Mouse (Mus musculus) hindbrain, postnatal 0 days (tissue): ENCODE results near the gene Atp5f1. TPM values are rescaled to one million over a fixed set of nuclear protein-coding genes. Genes with fewer than 3 reads are reported as not detected.

ENCODE experiments used
- ATAC-seq: fragments of 200-750 bp; cut with Nextera tagmentation; 2 replicates; pipeline ENCODE4 v1.8.0; 2017; ENCODE audit warnings: mild to moderate bottlenecking, moderate TSS enrichment, moderate library complexity
- DNase-seq: peaks from one replicate; pipeline ENCODE4 v3.0.0-alpha.2; 2015; ENCODE audit warnings: low spot score
- H3K27ac ChIP-seq: fragments of 300-500 bp; sonication (generic); 2 replicates; pipeline ENCODE4 v1.5.1; 2014; ENCODE audit warnings: mild to moderate bottlenecking
- H3K27me3 ChIP-seq: fragments of 300-500 bp; sonication (generic); 2 replicates; pipeline ENCODE4 v1.6.1; 2014; ENCODE audit warnings: low read length, mixed read lengths; ENCODE audit not compliant: insufficient read depth
- H3K36me3 ChIP-seq: fragments of 300-500 bp; sonication (generic); 2 replicates; pipeline ENCODE4 v1.6.1; 2014; ENCODE audit warnings: low read length, mixed read lengths; ENCODE audit not compliant: insufficient read depth
- H3K4me1 ChIP-seq: fragments of 300-500 bp; sonication (generic); 2 replicates; pipeline ENCODE4 v1.6.1; 2014; ENCODE audit warnings: antibody characterized with exemption, low read length, mixed read lengths; ENCODE audit not compliant: insufficient read depth
- H3K4me2 ChIP-seq: fragments of 300-500 bp; sonication (generic); 2 replicates; pipeline ENCODE4 v1.6.1; 2014; ENCODE audit warnings: low read depth, mild to moderate bottlenecking, low read length, moderate library complexity, mixed read lengths
- H3K4me3 ChIP-seq: fragments of 300-500 bp; sonication (generic); 2 replicates; pipeline ENCODE4 v1.5.1; 2014; ENCODE audit warnings: low read length
- H3K9ac ChIP-seq: fragments of 300-500 bp; sonication (generic); replicated peaks from 2 replicates; pipeline ENCODE4 v1.6.1; 2014; ENCODE audit warnings: mild to moderate bottlenecking, low read length, moderate library complexity, mixed read lengths
- H3K9me3 ChIP-seq: fragments of 300-500 bp; sonication (generic); 2 replicates; pipeline ENCODE4 v1.6.1; 2016; ENCODE audit warnings: low read length, mixed read lengths
- CTCF ChIP-seq: IDR thresholded peaks from 2 replicates; pipeline ENCODE4 v1.5.1; 2016; ENCODE audit warnings: antibody characterized with exemption, control low read depth, low read depth
- WGBS: fragments of 180-500 bp; shearing (Covaris S2); extraction: QIAGEN DNeasy Blood & Tissue Kit; methylation state at CpG from one replicate; pipeline ENCODE4 v1.1.7; 2014; 5-methylcytosine and 5-hydroxymethylcytosine counted together
- polyA plus RNA-seq: library from polyadenylated mRNA; unstranded; fragments of >200 nt; fragmentation: Nextera tagmentation; extraction: Ambion mirVana; gene quantifications from 2 replicates; pipeline ENCODE4 v1.2.1, GENCODE M21; 2015
- total RNA-seq: library from RNA; depleted of rRNA; stranded (reverse); fragments of >200 nt; gene quantifications from 2 replicates; pipeline ENCODE4 v1.2.3, GENCODE M21; 2014; rRNA removed

Atp5f1 gene
- total and polyA plus RNA-seq, 2 experiments from 2014 or later, result 233 to 607 TPM

- DNase-seq (no peak), ATAC-seq (no peak)
- peaks cover 3% of the 10 kb centered on the region; the same call in 1 of the 2 replicates for H3K4me1 ChIP-seq
- H3K9ac ChIP-seq, result no peak overlapping the region
- WGBS, result 61% methylated on average over 6 of the region's 6 CpGs
- no peaks in the 10 kb centered on the region for H3K36me3 ChIP-seq
- H3K4me3 ChIP-seq, result no peak overlapping the region
- H3K9me3 ChIP-seq, result no peaks in the 10 kb centered on the region
- no peak overlapping the region for H3K4me2 ChIP-seq
- H3K27me3 ChIP-seq, result no peaks in the 10 kb centered on the region
- no peak overlapping the region for H3K27ac ChIP-seq
- no peak for TF ChIP-seq CTCF
These were observed 65.9 kb downstream of the Atp5f1 start for GRCm38 (mm10) chr3:105893941-105894391.

Other genes with a start within 250 kb of the Atp5f1 start
- 17.1 and 19.0 TPM in 2 replicates for gene Rap1a, start 158.8 kb downstream of the Atp5f1 start, total RNA-seq
- gene Rap1a, start 158.8 kb downstream of the Atp5f1 start, polyA plus RNA-seq, result 78.6 and 85.8 TPM in 2 replicates
- gene Adora3, start 89.2 kb downstream of the Atp5f1 start, total RNA-seq, result 0.16 and 0.93 TPM in 2 replicates
- 0.18 and 0.32 TPM in 2 replicates for gene Adora3, start 89.2 kb downstream of the Atp5f1 start, polyA plus RNA-seq
- gene Tmigd3, start 89.2 kb downstream of the Atp5f1 start, total RNA-seq, result not detected in 2 replicates
- gene Tmigd3, start 89.2 kb downstream of the Atp5f1 start, polyA plus RNA-seq, result not detected in 2 replicates
- gene I830077J02Rik, start 27.4 kb downstream of the Atp5f1 start, total RNA-seq, result 0.14 and 0.21 TPM in 2 replicates
- gene I830077J02Rik, start 27.4 kb downstream of the Atp5f1 start, polyA plus RNA-seq, result 0.39 and 0.41 TPM in 2 replicates
- gene Wdr77, start 730 bp downstream of the Atp5f1 start, total RNA-seq, result 66.7 and 70.7 TPM in 2 replicates
- gene Wdr77, start 730 bp downstream of the Atp5f1 start, polyA plus RNA-seq, result 85.1 and 88.0 TPM in 2 replicates
- gene Ovgp1, start 13.6 kb upstream of the Atp5f1 start, total RNA-seq, result 5.0 and 6.3 TPM in 2 replicates
- gene Ovgp1, start 13.6 kb upstream of the Atp5f1 start, polyA plus RNA-seq, result 4.5 and 5.3 TPM in 2 replicates
- gene Pifo, start 54.5 kb upstream of the Atp5f1 start, total RNA-seq, result 2.0 and 4.3 TPM in 2 replicates
- gene Pifo, start 54.5 kb upstream of the Atp5f1 start, polyA plus RNA-seq, result 9.8 and 11.1 TPM in 2 replicates
- gene Chil5, start 72.7 kb upstream of the Atp5f1 start, total RNA-seq, result not detected in 2 replicates
- gene Chil5, start 72.7 kb upstream of the Atp5f1 start, polyA plus RNA-seq, result 0.23 and 0.30 TPM in 2 replicates
- 1.2 and 2.0 TPM in 2 replicates for gene Chia1, start 153.1 kb upstream of the Atp5f1 start, total RNA-seq
- gene Chia1, start 153.1 kb upstream of the Atp5f1 start, polyA plus RNA-seq, result 1.4 and 2.0 TPM in 2 replicates
- 0.18 TPM in 1 of 2 replicates, not detected in the other for gene Chil3, start 207.5 kb upstream of the Atp5f1 start, total RNA-seq
- gene Chil3, start 207.5 kb upstream of the Atp5f1 start, polyA plus RNA-seq, result 0.19 and 0.43 TPM in 2 replicates